Mouse (Mus musculus) adrenal gland, postnatal 10 days (tissue): Measurements from ENCODE around the gene Pin4. TPM values are rescaled to one million over a fixed set of nuclear protein-coding genes. Genes with fewer than 3 reads are reported as not detected.
"Not testable (repeated sequence)": the region's sequence is repeated elsewhere in the genome, so short reads cannot be mapped to it uniquely, and the experiment has no call there.

Experiments
- DNase-seq: peaks from one replicate; pipeline ENCODE4 v3.0.0; 2021; ENCODE audit warnings: mixed read lengths
- long read RNA-seq, 2 experiments: library from polyadenylated mRNA; stranded (forward); transcript quantifications; one replicate each; pipeline ENCODE4 v2.0.0; 2021
- total RNA-seq, 2 experiments: library from RNA; stranded (reverse); gene quantifications; 2 replicates each; pipeline ENCODE4 v1.2.3; 2021

The Pin4 gene
- total RNA-seq = 10 to 100 TPM; 48.1 to 51.6 TPM
- long read RNA-seq, experiment 1, transcript Pin4-201 (4 exons, 489 nt) = major isoform, 35 of 53 reads
- long read RNA-seq, experiment 1, partial matches to known transcripts = 15 of 53 reads
- long read RNA-seq, experiment 1, other reads (novel, unspliced or antisense) = 3 of 53 reads
- long read RNA-seq, experiment 2, transcript Pin4-201 (4 exons, 489 nt) = major isoform, 31 of 34 reads
- long read RNA-seq, experiment 2, partial matches to known transcripts = 2 of 34 reads
- long read RNA-seq, experiment 2, other reads (novel, unspliced or antisense) = 1 of 34 reads

DNA sequence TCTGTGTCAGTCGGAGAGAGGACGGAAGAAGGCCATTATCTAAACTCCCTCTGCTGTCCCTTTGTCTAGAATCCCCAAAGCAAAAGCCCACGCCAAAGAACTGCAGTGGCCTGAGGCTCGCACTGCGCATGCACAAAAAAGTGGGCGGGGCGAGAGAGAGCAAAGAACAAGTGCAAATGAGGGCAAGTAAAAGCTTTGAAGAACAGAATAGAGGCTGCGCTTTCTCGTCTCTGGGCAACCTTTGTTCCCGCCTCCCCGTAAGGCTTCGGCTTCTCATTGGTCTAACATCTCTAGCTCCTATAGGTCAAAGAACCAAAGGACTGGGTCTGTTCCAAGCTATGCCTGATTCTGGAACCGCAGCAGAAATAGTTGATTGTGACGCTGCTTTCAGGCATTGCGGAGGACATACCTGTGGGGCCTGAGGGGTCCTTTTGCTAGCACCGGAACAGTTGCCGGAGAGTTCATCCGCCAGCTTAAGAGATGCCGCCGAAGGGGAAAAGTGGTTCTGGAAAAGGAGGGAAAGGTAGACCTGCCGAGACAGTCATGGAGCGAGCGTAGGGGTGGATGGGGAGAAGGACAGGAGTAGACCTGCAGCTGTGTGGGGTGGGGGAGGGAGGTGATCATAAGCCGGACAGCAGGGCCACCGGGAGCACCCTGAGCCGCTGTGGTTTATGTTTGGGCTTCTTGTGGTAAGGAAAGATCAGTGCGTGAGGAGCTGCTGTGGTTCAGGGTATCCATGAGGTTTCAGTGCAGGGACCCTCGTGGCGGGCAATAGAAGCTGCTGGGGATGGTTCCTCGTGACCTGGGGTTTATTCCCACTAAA, at the start of gene Pin4:
Pin4 (plus strand) TSS at position 406 of the 823 bp plus-strand sequence.
- peak; percentile 92 for DNase-seq

DNA sequence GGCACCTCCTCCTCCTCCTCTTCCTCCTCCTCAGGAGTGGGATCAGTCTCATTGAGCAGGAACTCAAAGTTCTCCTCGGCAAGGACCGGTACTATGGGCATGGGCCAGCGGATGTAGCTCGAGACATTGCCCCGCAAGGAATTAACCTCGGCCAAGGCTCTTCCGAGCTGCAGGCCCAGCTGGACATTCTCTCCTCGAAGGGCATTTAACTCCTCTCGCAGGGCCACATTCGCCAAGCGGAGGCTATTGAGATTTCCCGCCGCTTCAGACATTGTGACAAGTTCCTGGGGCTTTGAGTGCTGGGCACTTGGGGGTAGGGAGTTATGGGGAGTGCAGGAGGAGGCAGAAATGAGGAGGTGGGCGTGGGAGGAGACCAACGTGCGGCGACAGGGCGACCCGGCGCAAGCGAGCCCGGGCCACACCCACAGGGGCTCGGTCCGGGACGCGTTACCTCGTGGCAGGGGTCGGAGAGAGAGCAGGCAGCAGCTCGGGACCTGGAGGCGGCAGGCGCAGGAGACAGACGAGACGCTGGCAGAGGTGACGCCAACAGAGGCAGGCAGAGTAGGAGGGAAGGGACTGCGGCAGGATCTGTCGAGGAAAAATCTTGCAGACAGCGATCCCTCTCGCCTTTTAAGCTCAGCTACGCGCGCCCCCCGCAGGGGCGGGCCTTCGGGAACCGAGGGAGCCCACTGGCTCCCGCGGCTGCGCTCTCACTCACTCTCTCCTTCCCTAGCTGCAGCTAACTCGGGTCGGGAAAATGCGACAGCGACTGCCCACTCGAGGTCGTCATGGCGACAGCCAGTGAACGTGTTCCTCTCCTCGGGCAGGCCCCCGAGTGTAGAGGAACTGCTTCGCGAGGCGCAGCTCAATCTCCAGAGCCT, 48.4 kb upstream of the Pin4 start, which contains the start of gene Rtl5:
Rtl5 (minus strand) TSS at position 714 of the 881 bp plus-strand sequence.
- DNase-seq = peak; percentile 81

DNA sequence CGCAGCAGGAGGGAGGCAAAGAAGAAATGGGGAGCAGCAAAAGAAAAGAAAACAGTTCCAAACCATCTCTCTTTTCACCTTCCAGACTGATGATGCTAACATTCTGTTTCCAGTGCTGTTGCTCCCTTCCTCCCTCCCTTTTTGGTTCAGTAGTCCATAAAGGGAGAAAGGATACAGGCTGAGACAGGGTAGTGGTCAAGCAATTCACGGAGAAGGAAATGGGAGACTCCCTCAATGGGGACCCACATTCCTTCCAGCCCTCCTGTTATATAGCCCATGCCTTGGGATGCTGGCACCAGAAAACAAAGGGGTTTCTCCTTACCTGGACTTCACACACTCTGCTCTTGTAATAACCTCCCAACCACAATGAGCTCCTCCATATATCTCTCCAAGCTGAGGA, 47.7 kb upstream of the Pin4 start:
- no peak for DNase-seq

DNA sequence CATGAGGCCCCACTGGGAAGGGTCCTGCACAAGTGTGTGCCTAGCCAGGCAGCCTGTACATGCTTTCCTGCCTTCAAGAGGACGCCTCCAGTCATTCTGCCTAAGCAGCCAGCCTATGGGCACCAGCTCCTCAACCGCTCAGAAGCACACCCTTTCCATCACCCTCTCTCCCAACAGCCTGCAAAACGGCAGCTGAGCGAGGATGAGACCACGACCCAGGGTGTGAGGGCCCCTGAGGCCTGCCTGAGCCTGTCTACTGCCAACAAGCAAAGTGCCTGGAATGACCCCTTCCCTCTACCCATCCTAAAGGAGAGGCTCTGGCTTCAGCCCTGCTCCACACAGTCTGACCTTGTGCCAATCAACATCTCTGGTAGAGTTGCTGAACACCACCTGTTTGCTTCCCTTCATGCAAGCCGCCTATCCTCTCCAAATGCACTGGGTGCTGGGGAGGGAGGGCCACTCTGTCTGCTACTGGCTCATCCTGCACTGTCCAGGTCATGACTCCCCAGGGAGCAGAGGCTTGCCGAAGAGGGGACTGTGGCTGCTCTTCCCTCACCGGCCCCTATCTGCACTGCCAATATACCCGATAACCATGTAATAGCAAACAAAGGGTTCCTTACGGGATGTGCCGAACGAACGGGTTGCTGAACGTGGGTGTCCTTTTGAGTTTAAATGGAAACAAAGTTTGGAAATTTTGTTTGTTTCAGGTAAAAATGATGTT, 45.5 kb upstream of the Pin4 start:
- DNase-seq = no peak

DNA sequence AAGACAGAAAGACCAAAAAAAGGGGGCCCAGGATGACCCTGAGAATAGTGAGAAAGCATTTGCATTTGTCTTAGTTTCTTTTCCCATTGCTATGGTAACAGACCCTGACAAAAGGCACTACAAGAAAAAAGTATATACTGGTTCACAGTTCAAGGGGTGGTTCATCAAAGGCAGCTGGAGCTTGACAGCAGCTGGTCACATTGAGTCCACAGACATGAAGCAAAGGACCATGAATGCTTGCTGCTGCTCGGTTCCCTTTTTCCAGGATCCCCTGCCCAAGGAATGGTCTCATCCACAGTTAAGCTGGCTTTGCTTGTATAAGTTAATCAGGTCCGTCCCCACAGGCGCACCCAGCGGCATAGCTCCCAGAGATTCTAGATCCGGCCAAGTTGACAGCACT, 44.8 kb upstream of the Pin4 start:
- DNase-seq = no peak

DNA sequence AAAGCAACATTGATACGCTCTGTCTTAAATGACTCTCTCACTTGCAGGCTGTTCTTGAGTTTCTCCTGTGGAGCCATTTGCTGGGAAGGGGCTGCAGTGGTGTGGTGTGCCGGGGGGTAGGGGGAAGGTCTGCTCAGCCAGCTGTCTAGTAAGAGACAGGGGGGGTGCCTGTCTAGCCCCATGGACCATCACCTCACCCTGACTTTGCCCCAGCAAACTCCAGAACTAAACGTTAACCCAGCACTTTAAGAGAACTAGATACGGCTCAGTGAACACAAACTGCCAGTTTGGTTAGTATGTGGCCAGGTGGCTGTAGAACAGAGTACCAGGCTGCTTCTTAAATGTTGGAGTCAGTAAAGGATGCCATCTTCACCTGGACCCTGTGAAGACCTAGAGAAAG, 44.1 kb upstream of the Pin4 start:
- DNase-seq = no peak

DNA sequence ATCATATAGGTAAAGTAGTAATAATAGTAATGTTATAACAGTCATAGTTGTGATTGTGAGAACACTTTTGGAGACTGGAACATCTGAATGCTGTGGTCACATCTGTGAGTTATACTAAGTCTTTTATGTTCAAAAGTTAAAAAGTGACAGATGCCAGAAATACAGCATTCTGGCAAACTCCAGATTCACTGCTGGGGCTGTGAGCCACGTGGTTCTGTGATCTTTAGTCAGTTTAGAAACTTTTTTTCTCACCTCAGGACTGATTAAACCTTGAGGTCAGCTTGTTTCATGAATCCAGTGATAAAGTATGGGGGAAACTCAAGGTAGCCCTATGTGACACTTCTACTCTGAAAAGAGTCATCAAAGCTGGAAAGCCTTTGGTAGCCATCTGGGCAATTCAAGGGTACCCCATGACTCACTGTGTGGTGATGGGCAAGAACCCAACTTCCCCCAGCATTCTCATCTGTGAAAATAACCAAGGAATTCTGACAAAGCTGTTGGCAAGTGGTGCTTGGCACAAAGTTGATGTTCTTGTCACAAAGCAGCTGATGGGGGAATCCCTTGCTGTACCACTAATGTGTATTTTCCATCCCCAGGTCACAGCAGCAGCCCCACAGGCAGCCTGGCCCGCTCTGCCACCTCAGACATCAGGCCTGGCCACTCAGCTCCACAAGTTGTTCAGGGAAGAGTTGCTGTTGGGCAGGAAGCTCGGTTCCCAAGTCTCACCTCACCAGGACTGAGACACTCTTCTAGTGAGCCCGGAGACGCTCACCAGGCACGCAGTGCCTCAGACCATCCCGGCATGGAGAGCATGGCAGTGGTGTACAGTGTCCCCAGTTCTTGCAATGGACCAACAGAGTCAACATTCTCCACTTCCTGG, 42.1 kb upstream of the Pin4 start:
- no peak for DNase-seq

DNA sequence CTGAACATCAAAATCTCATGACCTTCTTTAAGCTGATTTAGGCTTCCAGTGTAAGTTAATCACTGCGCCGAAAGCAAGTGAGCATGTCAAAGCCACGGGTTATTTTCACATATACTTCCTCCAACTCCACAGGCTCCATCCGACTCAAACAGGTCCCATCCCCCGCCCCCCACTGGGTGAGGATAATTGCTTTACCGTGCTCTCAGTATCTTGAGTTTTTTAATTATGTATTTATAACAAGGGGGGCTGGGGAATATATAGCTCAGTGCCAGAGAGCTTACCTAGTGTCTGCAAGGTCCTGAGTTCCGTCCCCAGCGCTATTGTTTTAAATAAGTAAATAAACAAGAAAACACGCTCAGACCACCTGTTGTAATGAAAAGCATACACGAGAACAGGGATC, 38.2 kb upstream of the Pin4 start:
- no peak for DNase-seq

DNA sequence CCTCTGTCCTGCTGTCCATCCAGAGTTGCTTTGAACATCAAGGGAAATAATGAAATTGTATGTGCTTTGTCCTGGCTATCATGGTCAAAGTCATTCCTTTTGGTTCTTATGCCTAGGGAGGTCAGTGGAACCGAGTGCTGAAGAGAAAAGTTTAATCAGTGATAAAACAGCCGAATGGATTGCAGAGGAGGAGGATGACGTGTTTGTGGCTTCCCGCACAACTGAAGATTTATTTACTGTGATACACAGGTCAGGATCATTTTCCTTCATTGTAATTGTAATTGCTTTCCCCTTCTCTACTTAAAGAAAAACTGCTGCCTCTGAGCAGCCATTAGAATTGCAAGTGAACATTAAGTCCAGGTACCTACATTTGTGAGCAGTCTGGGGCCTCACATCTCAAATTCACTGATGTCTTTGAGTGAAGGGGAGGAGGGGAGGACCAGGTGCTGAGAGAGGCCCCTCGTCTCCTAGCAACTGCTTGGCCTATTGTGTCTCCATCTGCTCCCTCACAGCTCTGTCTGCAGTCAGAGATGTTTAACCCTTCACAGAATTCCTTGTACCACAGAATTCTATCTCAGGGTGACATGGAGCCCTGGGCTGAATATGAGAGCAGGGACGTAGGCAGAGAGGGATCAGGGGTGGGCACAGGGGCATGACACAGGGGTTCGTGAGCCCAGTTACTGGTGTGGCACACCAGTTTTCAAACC, 37.5 kb upstream of the Pin4 start:
- no peak for DNase-seq

DNA sequence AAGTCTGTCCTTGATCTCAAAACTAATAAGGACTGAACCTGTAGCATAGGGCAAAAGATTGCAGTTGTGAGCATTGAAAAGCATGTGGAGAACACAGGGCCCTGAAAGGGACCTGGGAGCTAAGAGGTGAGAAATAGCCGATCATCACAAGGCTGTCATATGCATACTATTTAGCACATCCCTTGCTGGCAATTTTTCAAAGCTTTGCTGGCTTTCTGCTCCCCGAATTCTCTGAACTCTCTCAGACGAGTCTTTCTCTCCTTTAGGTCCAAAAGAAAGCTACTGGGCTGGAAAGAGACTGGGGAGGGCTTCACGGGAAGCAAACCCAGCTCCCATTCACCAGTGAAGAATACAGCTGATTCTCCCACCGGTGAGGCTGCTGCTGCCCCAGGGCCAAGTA, 36.9 kb upstream of the Pin4 start:
- no peak for DNase-seq

DNA sequence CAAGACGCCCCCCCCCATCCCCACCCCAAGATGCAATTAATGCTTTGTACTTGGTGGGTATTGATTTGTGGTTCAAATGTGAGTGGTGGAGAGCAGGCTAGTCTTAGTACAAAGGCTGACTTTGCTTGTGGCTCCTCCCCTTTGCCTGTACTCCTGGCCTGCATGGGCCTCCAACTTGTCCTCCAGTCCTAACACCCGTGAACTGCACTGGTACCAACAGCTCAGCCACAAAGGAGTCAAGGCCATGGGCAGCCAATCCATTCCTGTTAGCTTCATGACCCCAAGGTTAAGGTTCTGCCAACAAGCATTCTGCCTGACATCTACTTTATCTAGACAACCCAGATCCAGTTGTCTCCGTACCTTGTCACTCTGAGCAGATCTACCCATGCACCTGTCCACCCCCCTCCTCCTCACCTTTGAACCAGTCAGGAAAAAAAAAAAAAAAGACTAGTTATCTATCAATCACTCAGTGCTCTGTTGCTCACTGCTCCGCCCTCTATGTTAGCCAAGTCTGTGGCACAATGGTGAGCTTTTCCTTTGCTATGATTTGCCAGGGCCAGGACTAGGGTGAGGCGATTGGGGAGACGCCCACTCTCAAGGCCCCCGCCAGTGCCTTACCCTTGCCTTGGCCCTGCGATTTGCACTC, 33.3 kb upstream of the Pin4 start:
- no peak for DNase-seq

DNA sequence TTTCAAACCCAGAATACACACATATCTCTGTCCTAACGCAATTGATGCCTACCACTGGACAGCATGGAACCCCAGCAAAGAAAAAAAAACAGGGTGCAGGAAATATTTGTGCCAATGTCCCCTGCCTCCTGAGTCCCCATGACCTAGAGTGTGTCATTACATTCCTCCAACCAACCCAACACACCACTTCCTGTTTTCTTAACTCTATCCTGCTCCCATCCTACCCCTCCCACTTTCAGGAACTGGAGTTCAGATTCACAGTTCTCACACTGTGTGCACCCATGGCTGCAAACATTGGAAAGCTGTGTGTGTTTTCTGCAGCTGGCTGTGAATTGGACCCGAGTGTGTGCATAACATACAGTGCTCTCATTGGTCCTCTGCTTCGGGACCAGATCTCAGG, 28.6 kb upstream of the Pin4 start:
- no peak for DNase-seq

DNA sequence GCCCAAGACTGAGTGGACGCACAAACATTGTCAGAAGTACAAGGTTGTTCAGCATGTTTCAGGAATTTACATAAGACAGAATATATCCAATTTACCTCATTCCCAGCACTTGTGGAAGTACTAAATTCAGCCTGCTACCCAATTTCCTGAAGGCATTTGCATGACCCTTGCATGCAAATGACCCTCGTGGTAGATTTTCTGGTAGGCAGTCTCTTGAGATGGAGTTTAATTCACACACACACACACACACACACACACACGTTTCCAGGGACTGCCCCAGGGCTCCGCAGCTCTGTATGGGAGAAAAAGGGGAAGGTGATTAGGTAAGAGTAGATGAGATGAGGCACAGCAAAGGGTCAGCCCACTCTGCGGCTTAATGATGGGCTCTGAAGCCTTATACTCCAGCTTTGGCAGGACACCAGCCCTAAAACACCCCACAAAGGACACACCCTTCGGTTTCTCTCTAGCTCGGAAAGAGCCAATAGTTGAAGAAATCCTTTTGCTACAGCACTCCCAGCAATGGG, 24.8 kb upstream of the Pin4 start:
- DNase-seq = no peak

DNA sequence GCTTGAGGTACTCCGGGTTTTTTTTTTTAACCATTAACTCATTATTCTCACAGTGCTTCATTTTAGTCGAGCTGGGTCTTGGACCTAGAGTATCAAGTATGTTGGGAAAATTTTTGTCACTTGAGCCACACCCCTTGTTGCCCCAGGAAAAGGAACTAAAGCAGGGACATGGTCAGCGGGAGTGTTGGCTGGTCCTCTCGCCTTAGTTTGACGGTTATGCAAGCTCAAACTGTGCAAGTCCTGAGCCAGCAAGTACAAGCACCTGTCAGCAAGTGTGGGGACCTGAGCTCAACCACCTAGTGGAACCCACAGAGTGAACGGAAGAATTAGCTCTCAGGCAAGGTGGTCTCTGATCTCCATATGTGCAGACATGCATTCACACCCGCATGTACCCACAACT, 17.4 kb upstream of the Pin4 start:
- DNase-seq = no peak

DNA sequence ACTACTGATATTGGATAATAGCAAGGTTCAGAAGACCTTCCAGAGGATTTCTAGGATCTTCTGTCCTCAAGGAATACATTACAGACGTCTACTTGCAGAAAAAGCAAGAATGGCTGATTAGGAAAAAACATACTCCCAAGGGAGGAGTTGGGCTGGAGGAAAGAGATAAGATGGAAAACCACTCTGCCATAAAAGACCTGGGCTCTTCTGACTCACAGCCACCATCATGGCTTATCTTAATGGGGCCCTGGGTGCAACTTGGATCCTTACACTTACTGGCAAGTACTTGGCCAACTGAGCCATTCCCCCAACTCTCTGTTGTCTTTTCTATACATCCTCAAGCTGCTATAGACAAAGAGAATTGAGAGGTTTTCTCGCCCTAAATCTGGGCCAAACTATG, 15.4 kb upstream of the Pin4 start:
- DNase-seq = not testable (repeated sequence)

DNA sequence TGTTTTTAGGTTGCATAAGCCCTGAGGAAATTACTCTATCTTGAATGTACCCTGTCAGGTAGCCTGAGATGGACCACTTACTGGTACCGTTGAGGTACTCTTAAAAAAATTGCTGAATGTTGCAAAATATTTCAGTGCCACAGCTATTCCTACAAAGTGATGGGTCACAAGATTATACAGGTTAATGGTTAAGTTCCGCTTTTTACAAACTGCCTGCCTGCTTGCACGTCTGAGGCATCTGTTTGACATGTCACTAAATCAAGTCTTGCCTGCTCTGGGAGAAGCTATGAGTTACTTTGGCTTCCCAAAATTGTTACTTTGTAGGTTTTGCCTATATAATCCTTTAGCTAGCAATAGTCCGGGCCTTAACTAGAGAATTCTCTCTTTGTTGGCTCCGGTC, 9.9 kb upstream of the Pin4 start:
- DNase-seq = not testable (repeated sequence)

DNA sequence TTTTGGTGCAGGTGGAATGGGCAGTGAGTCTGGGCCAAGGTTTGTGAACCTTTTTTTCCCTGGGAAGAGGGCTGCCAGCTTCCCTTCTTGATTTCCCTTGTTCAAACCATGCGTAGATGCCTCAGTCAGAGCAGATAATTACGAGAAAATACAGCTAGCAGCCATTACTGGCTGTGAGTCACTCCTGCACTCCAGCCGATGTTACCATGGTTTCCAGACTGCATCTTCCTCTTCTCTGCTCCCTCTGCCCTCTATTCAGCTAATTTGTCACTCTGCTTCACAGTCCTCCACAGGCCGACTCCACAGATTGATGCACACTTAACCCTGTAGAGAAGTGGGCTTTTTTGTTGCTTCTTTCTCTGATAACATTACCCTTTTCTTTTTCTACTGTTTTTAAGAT, 3.6 kb upstream of the Pin4 start:
- DNase-seq = no peak

DNA sequence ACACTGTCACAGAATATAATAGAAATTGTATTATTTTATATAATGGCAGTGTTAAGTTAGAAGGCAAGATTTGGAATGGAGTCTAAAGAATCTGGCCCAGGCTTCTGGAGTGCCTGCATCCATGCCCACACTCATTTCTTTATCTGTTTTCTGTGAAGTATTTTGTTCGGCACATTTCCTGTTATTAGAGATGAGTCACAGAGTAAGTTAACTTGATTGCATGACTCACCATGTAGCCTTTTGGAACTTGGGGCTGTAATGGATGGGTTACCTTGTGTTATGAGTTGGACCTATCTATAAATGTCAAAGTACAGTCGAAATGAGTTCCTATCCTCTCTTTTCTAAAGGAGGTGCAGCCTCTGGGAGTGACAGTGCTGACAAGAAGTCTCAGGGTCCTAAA, 2.1 kb downstream of the Pin4 start:
- DNase-seq = no peak

DNA sequence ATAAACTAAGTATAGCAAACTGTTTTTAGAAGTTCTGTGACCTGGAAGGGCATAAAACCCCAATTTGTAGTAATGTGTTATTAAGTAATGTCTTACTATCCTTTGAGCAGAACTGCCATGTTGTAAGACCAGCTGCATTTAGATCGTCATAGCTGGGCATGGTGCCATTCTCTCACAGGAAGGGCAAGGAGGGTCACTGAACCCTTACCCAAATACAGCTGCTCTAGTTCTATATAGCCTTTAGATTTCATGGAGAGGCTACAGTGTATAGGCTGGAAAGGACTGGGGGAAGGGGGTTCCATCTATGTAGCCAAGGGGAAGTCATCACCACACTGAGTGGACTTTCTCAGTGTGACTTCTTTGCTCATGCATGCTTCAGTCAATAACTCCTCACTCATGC, 21.9 kb downstream of the Pin4 start:
- no peak for DNase-seq
